ENCODE assay signal across 8 mouse cellular contexts in genomic region chr1:106628718-106629469, GRCm38 (mm10).
DNase-seq lines count a peak whose midpoint lies in the region; ATAC-seq lines count a peak whose summit lies in the region.

No protein-coding gene starts in this region.

- 62% methylated on average over 2 of the region's 3 CpGs for WGBS in forebrain, embryonic 12.5 days
- WGBS in intestine, embryonic 15.5 days = 31% methylated on average over 3 of the region's 3 CpGs

- no peak overlapping the region for H3K4me3 ChIP-seq in forebrain, embryonic 12.5 days (replicated peaks)
- no peak overlapping the region for H3K4me3 ChIP-seq in intestine, embryonic 15.5 days (replicated peaks)

- peak; percentile 67; the same call in 1 of the 2 replicates for ATAC-seq in forebrain, embryonic 12.5 days (ENCODE audit: low FRiP score)
- ATAC-seq in intestine, embryonic 15.5 days = peak; percentile 37

- H3K27ac ChIP-seq in forebrain, embryonic 12.5 days = 0 out of 2 replicates have a peak overlapping the region, but pooled peaks have one; percentile 42
- H3K27ac ChIP-seq in intestine, embryonic 15.5 days = peak overlapping the region; percentile 52; the same call in 1 of the 2 replicates

- H3K4me1 ChIP-seq in forebrain, embryonic 12.5 days = peaks cover 22% of the 10 kb centered on the region
- H3K4me1 ChIP-seq in intestine, embryonic 15.5 days (replicated peaks) = peaks cover 20% of the 10 kb centered on the region

- no peak overlapping the region for H3K4me2 ChIP-seq in forebrain, embryonic 12.5 days
- peak overlapping the region; percentile 35 for H3K4me2 ChIP-seq in intestine, embryonic 15.5 days (replicated peaks)

- no peaks in the 10 kb centered on the region for H3K36me3 ChIP-seq in forebrain, embryonic 12.5 days (replicated peaks)
- H3K36me3 ChIP-seq in intestine, embryonic 15.5 days = no peaks in the 10 kb centered on the region

- no peaks in the 10 kb centered on the region for H3K27me3 ChIP-seq in forebrain, embryonic 12.5 days
- no peaks in the 10 kb centered on the region for H3K27me3 ChIP-seq in intestine, embryonic 15.5 days (replicated peaks)

- no peaks in the 10 kb centered on the region for H3K9me3 ChIP-seq in forebrain, embryonic 12.5 days
- H3K9me3 ChIP-seq in intestine, embryonic 15.5 days = no peaks in the 10 kb centered on the region

- DNase-seq in adrenal gland, postnatal 10 days = peak; percentile 37
- no peak for DNase-seq in adrenal gland, adult 18-20 months (ENCODE audit: low spot score in 2 of 2)
- peak; percentile 40 for DNase-seq in ES-CJ7 (ENCODE audit: low read depth, low spot score)
- DNase-seq in lung, postnatal 36 days = peak; percentile 41
- peak; percentile 15 for DNase-seq in yolk sac, embryonic 10.5 days (ENCODE audit: low spot score)
- DNase-seq in urinary bladder, postnatal 25 days (ENCODE audit: low spot score) = no peak

- no peak overlapping the region for H3K9ac ChIP-seq in forebrain, embryonic 12.5 days
- H3K9ac ChIP-seq in intestine, embryonic 15.5 days = no peak overlapping the region

Comparison
In these comparisons a context has a peak if more than half of its experiments do, and no peak if none do; other contexts are left out.
1. DNase-seq: peak in adrenal gland, postnatal 10 days (single experiment), ES-CJ7 (single experiment), lung, postnatal 36 days (single experiment) and yolk sac, embryonic 10.5 days (single experiment); none in adrenal gland, adult 18-20 months (0 of 2) and urinary bladder, postnatal 25 days (single experiment).